Mouse (Mus musculus) neural tube, embryonic 12.5 days (tissue): ENCODE data around the gene Fbn1. TPM values are rescaled to one million over a fixed set of nuclear protein-coding genes. Genes with fewer than 3 reads are reported as not detected.

ENCODE experiments used
- ATAC-seq: fragments of 200-750 bp; cut with Nextera tagmentation; 2 replicates; pipeline ENCODE4 v1.8.0; 2017; ENCODE audit warnings: low read depth, mild to moderate bottlenecking, moderate TSS enrichment, moderate library complexity; ENCODE audit not compliant: low FRiP score
- H3K27ac ChIP-seq: fragments of 300-500 bp; sonication (generic); 2 replicates; pipeline ENCODE4 v1.5.1; 2016
- H3K27me3 ChIP-seq: fragments of 300-500 bp; sonication (generic); replicated peaks from 2 replicates; pipeline ENCODE4 v1.6.1; 2016; ENCODE audit warnings: mild to moderate bottlenecking
- H3K36me3 ChIP-seq: fragments of 300-500 bp; sonication (generic); 2 replicates; pipeline ENCODE4 v1.6.1; 2016; ENCODE audit warnings: mild to moderate bottlenecking
- H3K4me1 ChIP-seq: fragments of 300-500 bp; sonication (generic); 2 replicates; pipeline ENCODE4 v1.6.1; 2016
- H3K4me2 ChIP-seq: fragments of 300-500 bp; sonication (generic); replicated peaks from 2 replicates; pipeline ENCODE4 v1.6.1; 2016; ENCODE audit warnings: mild to moderate bottlenecking
- H3K4me3 ChIP-seq: fragments of 300-500 bp; sonication (generic); 2 replicates; pipeline ENCODE4 v1.5.1; 2016
- H3K9ac ChIP-seq: fragments of 300-500 bp; sonication (generic); 2 replicates; pipeline ENCODE4 v1.6.1; 2016; ENCODE audit warnings: mild to moderate bottlenecking
- H3K9me3 ChIP-seq: fragments of 300-500 bp; sonication (generic); 2 replicates; pipeline ENCODE4 v1.6.1; 2016; ENCODE audit warnings: mild to moderate bottlenecking
- WGBS: fragments of 180-500 bp; shearing (Covaris S2); methylation state at CpG from one replicate; pipeline ENCODE4 v1.1.7; 2016; 5-methylcytosine and 5-hydroxymethylcytosine counted together
- polyA plus RNA-seq: library from polyadenylated mRNA; unstranded; fragments of >200 nt; fragmentation: Nextera tagmentation; extraction: Ambion mirVana; gene quantifications from 2 replicates; pipeline ENCODE4 v1.2.1, GENCODE M21; 2016

Gene Fbn1
- polyA plus RNA-seq, 1 experiment from 2014 or later: 6.8 TPM

- Histone ChIP-seq H3K27me3 (no peaks in the 10 kb centered on the region), H3K4me1 (0 out of 2 replicates have a peak, but pooled peaks cover 4% of the 10 kb centered on the region), H3K4me3 (no peak overlapping the region), H3K9ac (no peak overlapping the region), H3K4me2 (no peak overlapping the region), H3K9me3 (no peaks in the 10 kb centered on the region), H3K27ac (no peak overlapping the region), H3K36me3 (peaks cover 6% of the 10 kb centered on the region)
- no peak for ATAC-seq
- WGBS: 23% methylated on average over 5 of the region's 5 CpGs
Measured at GRCm38 (mm10) chr2:125263056-125263455, 244.7 kb downstream of the Fbn1 start.

- no peak overlapping the region for H3K9ac ChIP-seq
- H3K4me2 ChIP-seq: no peak overlapping the region
- WGBS: 90% methylated on average over 2 of the region's 2 CpGs
- H3K9me3 ChIP-seq: no peaks in the 10 kb centered on the region
- 0 out of 2 replicates have a peak, but pooled peaks cover 4% of the 10 kb centered on the region for H3K4me1 ChIP-seq
- H3K36me3 ChIP-seq: peaks cover 24% of the 10 kb centered on the region
- no peaks in the 10 kb centered on the region for H3K27me3 ChIP-seq
- H3K4me3 ChIP-seq: no peak overlapping the region
- no peak for ATAC-seq
- H3K27ac ChIP-seq: no peak overlapping the region
Measured at GRCm38 (mm10) chr2:125260326-125260725, 247.5 kb downstream of the Fbn1 start.

- H3K27me3 ChIP-seq: no peaks in the 10 kb centered on the region
- no peak overlapping the region for H3K9ac ChIP-seq
- H3K4me1 ChIP-seq: 0 out of 2 replicates have a peak, but pooled peaks cover 4% of the 10 kb centered on the region
- no peak overlapping the region for H3K27ac ChIP-seq
- ATAC-seq: no peak
- no peaks in the 10 kb centered on the region for H3K9me3 ChIP-seq
- H3K4me2 ChIP-seq: no peak overlapping the region
- H3K4me3 ChIP-seq: no peak overlapping the region
- WGBS: 86% methylated on average over 14 of the region's 14 CpGs
- H3K36me3 ChIP-seq: peaks cover 26% of the 10 kb centered on the region
Measured at GRCm38 (mm10) chr2:125259230-125260120, 248.3 kb downstream of the Fbn1 start.

- ATAC-seq: no peak
Measured at GRCm38 (mm10) chr2:125255886-125256285, 251.9 kb downstream of the Fbn1 start.

GRCm38 (mm10) chr2:125254630-125255029, 253.2 kb downstream of the Fbn1 start:
- Histone ChIP-seq H3K27ac (no peak overlapping the region), H3K9ac (no peak overlapping the region), H3K27me3 (no peaks in the 10 kb centered on the region), H3K9me3 (no peaks in the 10 kb centered on the region), H3K4me3 (no peak overlapping the region), H3K4me2 (no peak overlapping the region), H3K4me1 (no peaks in the 10 kb centered on the region), H3K36me3 (peaks cover 43% of the 10 kb centered on the region)
- 91% methylated on average over 3 of the region's 3 CpGs for WGBS
- ATAC-seq: no peak

More at GRCm38 (mm10) chr2:125255886-125256285, 251.9 kb downstream of the Fbn1 start:
- Histone ChIP-seq H3K27ac (no peak overlapping the region), H3K27me3 (no peaks in the 10 kb centered on the region), H3K36me3 (peaks cover 39% of the 10 kb centered on the region), H3K4me1 (no peaks in the 10 kb centered on the region), H3K9ac (no peak overlapping the region), H3K4me2 (no peak overlapping the region), H3K4me3 (no peak overlapping the region), H3K9me3 (no peaks in the 10 kb centered on the region)
- WGBS: 79% methylated on average over 3 of the region's 3 CpGs

GRCm38 (mm10) chr2:125253699-125254098, 254.1 kb downstream of the Fbn1 start:
- ATAC-seq: no peak
- Histone ChIP-seq H3K9ac (no peak overlapping the region), H3K4me3 (no peak overlapping the region), H3K36me3 (peaks cover 41% of the 10 kb centered on the region), H3K4me2 (no peak overlapping the region), H3K27ac (no peak overlapping the region), H3K9me3 (no peaks in the 10 kb centered on the region), H3K27me3 (no peaks in the 10 kb centered on the region), H3K4me1 (peaks cover under 1% of the 10 kb centered on the region; the same call in 1 of the 2 replicates)
- 97% methylated on average over 6 of the region's 6 CpGs for WGBS

- no peak overlapping the region for H3K4me2 ChIP-seq
- no peak for ATAC-seq
- H3K36me3 ChIP-seq: peaks cover 31% of the 10 kb centered on the region
- H3K27me3 ChIP-seq: no peaks in the 10 kb centered on the region
- no peak overlapping the region for H3K4me3 ChIP-seq
- no peaks in the 10 kb centered on the region for H3K9me3 ChIP-seq
- H3K9ac ChIP-seq: no peak overlapping the region
- 65% methylated on average over 2 of the region's 2 CpGs for WGBS
- no peak overlapping the region for H3K27ac ChIP-seq
- H3K4me1 ChIP-seq: peaks cover 9% of the 10 kb centered on the region
Measured at GRCm38 (mm10) chr2:125252275-125252674, 255.5 kb downstream of the Fbn1 start.

GRCm38 (mm10) chr2:125251781-125252180, 256.0 kb downstream of the Fbn1 start:
- no peak overlapping the region for H3K4me2 ChIP-seq
- ATAC-seq: no peak
- no peak overlapping the region for H3K4me3 ChIP-seq
- 85% methylated on average over 4 of the region's 4 CpGs for WGBS
- H3K27me3 ChIP-seq: no peaks in the 10 kb centered on the region
- no peak overlapping the region for H3K9ac ChIP-seq
- peaks cover 27% of the 10 kb centered on the region for H3K36me3 ChIP-seq
- no peak overlapping the region for H3K27ac ChIP-seq
- H3K4me1 ChIP-seq: peaks cover 9% of the 10 kb centered on the region
- no peaks in the 10 kb centered on the region for H3K9me3 ChIP-seq

Other genes starting within 250 kb of the Fbn1 start
- gene Gm9913, start 2.9 kb downstream of the Fbn1 start, polyA plus RNA-seq: 0.09 and 0.15 TPM in 2 replicates
- 6.0 and 6.6 TPM in 2 replicates for gene Cep152, start 117.1 kb upstream of the Fbn1 start, polyA plus RNA-seq
- gene Eid1, start 165.1 kb upstream of the Fbn1 start, polyA plus RNA-seq: 351 and 393 TPM in 2 replicates
- gene Shc4, start 216.2 kb upstream of the Fbn1 start, polyA plus RNA-seq: 3.7 and 5.2 TPM in 2 replicates